Mouse (Mus musculus): ENCODE data around the gene Mdm2.

DNA sequence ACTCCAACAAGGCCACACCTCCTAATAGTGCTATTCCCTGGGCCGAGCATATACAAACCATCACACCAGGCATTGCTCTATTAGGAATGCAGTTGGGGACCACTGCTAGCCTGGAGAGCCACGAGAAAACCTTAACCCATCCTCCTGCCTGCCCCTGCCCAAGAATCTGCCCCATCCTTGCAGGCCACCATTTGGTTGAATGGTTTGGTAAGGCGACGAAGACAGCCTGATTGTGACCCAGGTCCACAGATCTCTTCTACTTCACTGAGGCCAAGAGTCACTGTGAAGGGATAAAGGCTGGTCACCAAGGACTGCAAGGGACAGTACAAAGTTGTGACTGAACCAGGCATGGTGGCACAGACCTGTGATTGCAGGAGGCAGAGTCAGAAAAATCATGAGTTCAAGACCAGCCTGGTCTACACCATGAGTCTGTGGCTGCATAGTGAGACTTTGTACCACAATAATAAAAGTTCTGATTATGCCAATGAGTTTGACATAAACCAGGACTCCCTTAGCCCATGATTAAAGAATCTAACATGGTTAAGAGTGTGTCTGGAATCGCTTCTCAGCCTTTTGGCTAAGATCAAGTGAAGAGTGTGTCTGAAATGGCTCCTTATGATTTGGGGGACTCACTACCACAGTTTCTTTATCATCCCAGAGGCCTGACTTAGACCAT is 63.9 kb downstream of the Mdm2 start:
- no peak for TF ChIP-seq CTCF (IDR thresholded peaks at IDR 0.05; ENCODE audit: control insufficient read depth, insufficient read depth, insufficient read length)
- no peak for TF ChIP-seq MYOG (IDR thresholded peaks at IDR 0.05; ENCODE audit: control insufficient read depth, extremely low read depth, insufficient read length)
- no peak for TF ChIP-seq MYOD1 (IDR thresholded peaks at IDR 0.05; ENCODE audit: control insufficient read depth, insufficient read length, low read depth)
- no peak for TF ChIP-seq MAX (IDR thresholded peaks at IDR 0.05)
- TF ChIP-seq FOSL1 (IDR thresholded peaks at IDR 0.05; ENCODE audit: insufficient read depth, low read length, poor library complexity, severe bottlenecking) = no peak

All from C2C12 (cell line).